Mouse (Mus musculus) thymus, adult 2 months (tissue): ENCODE measurements at regions not wholly inside any gene's neighbourhood (a gene's known extent, or its start where the extent isn't known, plus 50 kb on each side); places are given as distances from the start of the nearest gene placed in this dataset.

Experiments
- CTCF ChIP-seq: fragments of 200-500 bp; IDR thresholded peaks from 2 replicates; pipeline ENCODE4 v1.5.1; 2012; ENCODE audit warnings: mild to moderate bottlenecking, control low read depth, low read length, moderate library complexity, borderline replicate concordance; ENCODE audit not compliant: control insufficient read depth, poor library complexity, insufficient read depth; ENCODE audit errors: extremely low read depth
- POLR2A ChIP-seq: fragments of 200-500 bp; IDR thresholded peaks from 2 replicates; pipeline ENCODE4 v1.6.1; 2012; ENCODE audit warnings: mild to moderate bottlenecking, low read length, control low read depth, moderate library complexity; ENCODE audit not compliant: control insufficient read depth, poor library complexity, insufficient read depth; ENCODE audit errors: extremely low read depth

DNA sequence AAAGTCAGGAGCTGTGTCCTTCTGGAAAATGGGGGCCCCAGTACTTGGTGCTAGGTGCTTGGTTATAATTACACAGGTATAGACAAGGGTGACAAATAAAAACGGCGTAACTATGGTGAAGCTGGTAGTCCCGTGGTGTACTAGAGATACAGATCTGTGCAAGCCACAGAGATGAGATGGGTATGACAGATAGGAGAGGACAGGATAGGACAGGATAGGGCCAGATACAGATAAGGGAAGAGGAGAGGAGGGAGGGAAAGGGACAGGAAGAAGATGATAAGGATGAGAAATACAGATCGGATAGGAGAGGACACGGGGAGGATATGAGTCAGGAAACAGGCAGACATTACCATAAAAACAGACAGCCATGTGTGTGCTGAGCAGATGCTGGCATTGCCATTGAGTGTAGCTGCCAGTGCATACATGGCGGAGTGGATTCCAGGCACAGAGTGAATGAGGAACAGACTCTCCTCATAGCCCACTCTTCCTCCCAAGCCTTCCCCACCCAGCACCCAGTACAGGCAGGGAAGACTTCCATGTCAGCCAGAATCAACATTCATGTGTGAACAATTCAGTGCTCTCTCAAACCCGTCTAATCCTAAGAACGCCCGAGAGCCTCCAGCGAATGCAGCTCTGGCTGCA lies 231.9 kb upstream of the Cdh4 start:
- TF ChIP-seq POLR2A (no peak), CTCF (no peak)
